Mouse (Mus musculus) testis, adult 2 months (tissue): Measurements from ENCODE around the gene Fkbpl.

Experiments
- CTCF ChIP-seq: fragments of 200-500 bp; IDR thresholded peaks from 2 replicates; pipeline ENCODE4 v1.5.1; 2012; ENCODE audit warnings: low read depth, mild to moderate bottlenecking, inconsistent platforms, low read length, moderate library complexity; ENCODE audit not compliant: control insufficient read depth, insufficient read depth, insufficient replicate concordance
- POLR2A ChIP-seq: fragments of 200-500 bp; IDR thresholded peaks from 2 replicates; pipeline ENCODE4 v1.6.1; 2012; ENCODE audit warnings: low read depth, mild to moderate bottlenecking, inconsistent platforms, low read length, moderate library complexity; ENCODE audit not compliant: control insufficient read depth

DNA sequence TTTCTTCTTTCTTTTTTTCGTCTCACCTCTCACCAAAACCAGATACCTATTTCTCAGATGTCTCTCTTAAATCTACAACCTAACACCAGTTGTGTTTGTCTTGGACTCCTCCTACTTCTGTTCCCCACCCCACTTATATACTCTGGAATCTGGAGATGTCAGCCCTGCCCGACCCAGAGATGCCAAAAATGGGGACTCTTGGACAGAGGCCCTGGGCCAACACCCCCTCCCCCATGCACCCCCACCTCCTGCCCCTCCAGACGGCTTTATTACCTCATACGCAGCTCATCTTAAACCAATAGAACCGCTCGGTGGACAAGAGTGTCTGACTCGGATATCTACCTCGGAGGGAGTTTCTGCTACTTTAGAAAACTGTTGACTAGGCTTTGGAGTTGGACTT is 48.5 kb upstream of the Fkbpl start:
- TF ChIP-seq CTCF (no peak), POLR2A (no peak)
